Mouse (Mus musculus) midbrain, embryonic 16.5 days (tissue): Measurements from ENCODE around the gene Erich2. TPM values are rescaled to one million over a fixed set of nuclear protein-coding genes. Genes with fewer than 3 reads are reported as not detected.
A peak's percentile ranks its signal among the peaks of the same experiment; 100 is the strongest.

Experiments used
- ATAC-seq: fragments of 200-750 bp; cut with Nextera tagmentation; 2 replicates; pipeline ENCODE4 v1.8.0; 2017; ENCODE audit warnings: moderate TSS enrichment
- H3K27ac ChIP-seq: fragments of 300-500 bp; sonication (generic); 2 replicates; pipeline ENCODE4 v1.5.1; 2014; ENCODE audit warnings: mild to moderate bottlenecking, low read length, mixed read lengths
- H3K27me3 ChIP-seq: fragments of 300-500 bp; sonication (generic); 2 replicates; pipeline ENCODE4 v1.6.1; 2014; ENCODE audit warnings: low read depth, low read length, mixed read lengths; ENCODE audit not compliant: control insufficient read depth, insufficient read depth
- H3K36me3 ChIP-seq: fragments of 300-500 bp; sonication (generic); 2 replicates; pipeline ENCODE4 v1.6.1; 2014; ENCODE audit warnings: mild to moderate bottlenecking, low read length, moderate library complexity, mixed read lengths; ENCODE audit not compliant: control insufficient read depth, insufficient read depth
- H3K4me1 ChIP-seq: fragments of 300-500 bp; sonication (generic); 2 replicates; pipeline ENCODE4 v1.6.1; 2014; ENCODE audit warnings: mild to moderate bottlenecking, low read length, mixed read lengths; ENCODE audit not compliant: control insufficient read depth, insufficient read depth
- H3K4me2 ChIP-seq: fragments of 300-500 bp; sonication (generic); 2 replicates; pipeline ENCODE4 v1.6.1; 2014; ENCODE audit warnings: mild to moderate bottlenecking, low read length, mixed read lengths
- H3K4me3 ChIP-seq: fragments of 300-500 bp; sonication (generic); 2 replicates; pipeline ENCODE4 v1.5.1; 2014; ENCODE audit warnings: low read depth, mild to moderate bottlenecking, low read length, moderate library complexity, mixed read lengths
- H3K9ac ChIP-seq: fragments of 300-500 bp; sonication (generic); 2 replicates; pipeline ENCODE4 v1.6.1; 2014; ENCODE audit warnings: low read depth, low read length, mixed read lengths
- H3K9me3 ChIP-seq: fragments of 300-500 bp; sonication (generic); replicated peaks from 2 replicates; pipeline ENCODE4 v1.6.1; 2014; ENCODE audit warnings: mild to moderate bottlenecking, low read length, mixed read lengths; ENCODE audit not compliant: control insufficient read depth, poor library complexity, severe bottlenecking
- WGBS: fragments of 180-500 bp; shearing (Covaris S2); extraction: QIAGEN DNeasy Blood & Tissue Kit; methylation state at CpG from one replicate; pipeline ENCODE4 v1.1.7; 2014; 5-methylcytosine and 5-hydroxymethylcytosine counted together
- polyA plus RNA-seq: library from polyadenylated mRNA; unstranded; fragments of >200 nt; fragmentation: Nextera tagmentation; extraction: Ambion mirVana; gene quantifications from 2 replicates; pipeline ENCODE4 v1.2.1, GENCODE M21; 2015

Erich2 gene
- polyA plus RNA-seq, 1 experiment from 2014 or later = 2.9 TPM

DNA sequence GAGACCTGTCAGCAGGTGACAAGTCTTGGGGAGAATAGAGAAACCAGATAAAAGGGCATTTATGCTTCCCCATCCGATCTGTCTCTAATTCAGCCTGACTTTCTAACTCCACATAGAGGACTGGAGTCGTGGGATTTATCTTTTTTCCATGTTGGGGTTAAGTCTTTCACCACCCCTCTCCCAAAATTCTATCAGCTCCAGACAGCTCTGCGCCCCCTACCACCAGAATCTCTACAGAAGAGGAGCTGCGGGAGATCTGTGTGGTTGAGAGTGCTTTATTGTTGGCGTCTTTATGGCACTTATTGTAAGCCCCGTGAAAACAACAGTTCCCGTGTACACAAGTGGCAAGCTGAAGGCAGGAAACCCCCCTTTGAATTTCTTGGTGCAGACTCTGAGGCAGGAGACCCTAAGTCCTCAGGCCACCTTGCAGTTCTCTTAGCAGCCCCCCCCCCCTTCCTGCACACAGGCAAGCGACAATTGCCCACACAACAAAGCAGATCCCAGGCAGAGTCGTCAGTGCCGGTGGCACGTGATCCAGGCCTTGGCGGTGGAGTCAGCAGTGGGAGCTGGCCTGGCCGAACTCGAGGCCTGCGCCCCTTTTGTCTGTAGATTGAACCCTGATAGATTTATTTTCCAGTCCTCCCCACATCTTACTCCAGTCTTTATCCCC, 56.2 kb downstream of the Erich2 start:
- peak overlapping the region; percentile 49 for H3K4me3 ChIP-seq
- peak overlapping the region; percentile 70 for H3K9ac ChIP-seq
- H3K4me1 ChIP-seq = peaks cover 16% of the 10 kb centered on the region; the same call in 1 of the 2 replicates
- H3K9me3 ChIP-seq = no peaks in the 10 kb centered on the region
- 3% methylated on average over 15 of the region's 15 CpGs for WGBS
- H3K27me3 ChIP-seq = peaks cover 12% of the 10 kb centered on the region
- no peak for ATAC-seq
- H3K4me2 ChIP-seq = peak overlapping the region; percentile 58
- H3K27ac ChIP-seq = peak overlapping the region; percentile 92
- H3K36me3 ChIP-seq = no peaks in the 10 kb centered on the region

DNA sequence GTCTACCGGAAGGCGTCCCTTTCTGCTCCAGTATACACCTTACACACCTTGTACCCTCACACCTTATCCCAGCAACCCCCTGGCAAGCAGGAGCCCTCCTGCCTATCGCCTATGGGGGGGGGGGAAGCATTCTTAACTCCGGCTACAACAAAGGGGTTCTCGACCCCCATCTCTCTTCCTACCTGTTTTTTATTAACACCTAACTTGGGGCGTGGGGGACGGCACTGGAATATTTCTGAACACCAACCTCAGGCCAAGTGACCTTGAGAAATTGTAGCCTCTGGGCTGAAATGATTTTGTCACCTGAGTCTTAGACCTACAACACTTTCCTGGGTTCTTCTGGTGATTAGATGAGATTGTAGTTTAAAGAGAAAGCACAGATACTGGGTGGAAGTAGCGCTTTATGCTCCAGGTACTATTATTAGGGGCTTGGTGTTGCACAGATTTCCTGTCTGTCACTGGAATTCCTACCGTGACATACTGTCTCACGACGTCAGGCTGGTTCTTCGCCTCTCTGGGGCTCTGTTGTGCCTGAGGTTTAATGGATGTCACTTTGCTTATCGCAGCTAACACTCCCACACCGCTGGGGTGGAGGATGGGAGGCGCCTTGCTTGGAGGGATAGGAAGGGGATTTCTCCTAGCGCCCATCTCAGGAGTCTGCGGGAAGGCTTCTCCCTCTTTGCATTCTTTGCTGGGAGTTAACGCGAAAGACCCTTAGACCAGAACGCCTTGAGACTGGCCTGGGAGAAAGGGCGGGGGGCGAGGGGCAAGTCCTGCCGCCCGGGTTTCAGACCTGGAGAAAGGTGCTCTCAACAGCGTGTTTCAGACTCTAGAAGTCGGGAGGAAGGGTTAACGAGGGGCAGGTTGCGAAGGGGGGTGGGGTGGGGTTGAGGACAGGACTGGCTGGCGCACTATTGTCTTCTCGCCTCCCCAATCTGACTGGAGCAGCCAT, 57.3 kb downstream of the Erich2 start:
- Histone ChIP-seq H3K27me3 (peaks cover 15% of the 10 kb centered on the region), H3K4me1 (peaks cover 17% of the 10 kb centered on the region; the same call in 1 of the 2 replicates), H3K9me3 (no peaks in the 10 kb centered on the region), H3K27ac (peak overlapping the region; percentile 92), H3K36me3 (no peaks in the 10 kb centered on the region), H3K4me3 (peak overlapping the region; percentile 49), H3K9ac (peak overlapping the region; percentile 70), H3K4me2 (peak overlapping the region; percentile 58)
- no peak for ATAC-seq
- 3% methylated on average over 30 of the region's 30 CpGs for WGBS

DNA sequence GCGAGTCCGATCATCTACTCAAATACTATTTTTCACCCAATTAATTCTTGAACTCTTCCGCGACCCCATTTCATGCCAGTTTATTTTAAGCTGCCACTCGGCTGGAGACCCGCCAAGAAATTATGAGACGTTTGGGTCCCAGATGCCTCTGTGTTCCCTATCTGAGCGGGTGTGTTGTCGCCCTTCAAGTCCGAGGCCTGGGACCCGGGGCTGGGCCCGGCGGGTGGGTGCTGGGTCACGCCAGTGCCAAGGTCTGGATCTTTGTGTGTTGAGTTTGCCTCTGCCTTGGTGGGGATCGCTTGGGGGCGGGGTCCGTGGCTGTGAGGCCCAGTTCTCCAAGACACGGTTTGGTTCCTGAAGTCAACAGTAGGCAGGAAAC, 58.0 kb downstream of the Erich2 start:
- 3% methylated on average over 18 of the region's 18 CpGs for WGBS
- no peak for ATAC-seq
- Histone ChIP-seq H3K27me3 (peaks cover 19% of the 10 kb centered on the region), H3K9me3 (no peaks in the 10 kb centered on the region), H3K9ac (peak overlapping the region; percentile 70), H3K4me1 (peaks cover 16% of the 10 kb centered on the region; the same call in 1 of the 2 replicates), H3K4me2 (peak overlapping the region; percentile 58), H3K27ac (peak overlapping the region; percentile 92), H3K36me3 (no peaks in the 10 kb centered on the region), H3K4me3 (peak overlapping the region; percentile 49)

DNA sequence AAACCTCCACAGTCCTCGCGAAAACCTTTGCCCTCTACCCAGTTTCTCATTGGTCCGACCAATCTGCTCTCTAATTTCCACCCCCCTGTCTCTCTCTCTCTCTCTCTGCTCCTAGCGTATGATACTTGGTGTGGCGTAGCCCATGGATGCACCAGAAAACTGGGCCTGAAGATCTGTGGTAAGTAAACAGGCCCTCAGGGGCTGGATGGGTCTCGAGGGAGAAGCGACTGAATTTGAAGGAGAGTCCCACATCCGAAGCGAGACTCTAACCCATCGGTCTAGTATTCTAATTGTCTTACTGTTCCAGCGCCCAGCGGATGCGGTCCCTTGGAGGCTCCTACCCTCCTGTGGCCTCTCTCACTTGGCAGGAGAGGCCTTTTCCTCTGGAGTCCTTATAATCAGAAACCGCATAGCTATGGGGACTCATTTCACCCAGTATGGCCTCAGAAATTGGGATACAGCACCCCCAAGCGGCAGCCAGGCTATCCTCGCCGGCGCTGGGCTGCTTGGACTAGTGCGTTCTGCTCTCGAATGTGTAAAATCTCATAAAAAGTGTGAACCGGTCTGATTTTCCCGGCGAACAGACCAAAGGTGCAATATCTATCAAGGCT, 58.6 kb downstream of the Erich2 start:
- peak; percentile 25; the same call in 1 of the 2 replicates for ATAC-seq
- peaks cover 21% of the 10 kb centered on the region for H3K27me3 ChIP-seq
- no peaks in the 10 kb centered on the region for H3K36me3 ChIP-seq

DNA sequence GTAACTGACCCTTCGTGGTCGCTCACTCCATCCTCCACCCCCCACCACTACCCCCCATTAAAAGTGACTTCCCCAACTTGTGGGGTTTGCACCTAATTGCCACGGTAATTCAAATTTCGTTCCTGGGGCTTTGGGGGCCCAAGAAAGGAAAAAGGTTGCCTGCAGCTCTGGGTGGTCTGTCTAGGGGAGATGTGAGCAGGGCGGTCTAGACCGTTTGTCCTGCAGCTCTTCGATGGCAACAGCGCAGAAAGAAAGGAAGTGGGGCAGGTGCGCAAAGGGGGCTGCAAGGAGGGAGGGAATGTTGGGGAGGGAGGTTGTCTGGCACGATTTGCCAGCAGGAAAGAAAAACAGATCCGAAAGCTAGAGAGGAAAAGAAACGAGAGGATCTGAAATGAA, 59.1 kb downstream of the Erich2 start:
- no peaks in the 10 kb centered on the region for H3K36me3 ChIP-seq
- H3K9me3 ChIP-seq = no peaks in the 10 kb centered on the region
- H3K4me2 ChIP-seq = peak overlapping the region; percentile 58
- H3K27ac ChIP-seq = peak overlapping the region; percentile 92
- H3K4me1 ChIP-seq = peaks cover 16% of the 10 kb centered on the region; the same call in 1 of the 2 replicates
- peaks cover 23% of the 10 kb centered on the region for H3K27me3 ChIP-seq
- peak overlapping the region; percentile 70 for H3K9ac ChIP-seq
- peak overlapping the region; percentile 49 for H3K4me3 ChIP-seq
- WGBS = under 1% methylated on average over 12 of the region's 12 CpGs
- ATAC-seq = peak; percentile 19; the same call in 1 of the 2 replicates

More for the DNA sequence above, 58.6 kb downstream of the Erich2 start:
- peak overlapping the region; percentile 58 for H3K4me2 ChIP-seq
- H3K9ac ChIP-seq = peak overlapping the region; percentile 70
- WGBS = 3% methylated on average over 23 of the region's 23 CpGs
- peak overlapping the region; percentile 49 for H3K4me3 ChIP-seq
- H3K4me1 ChIP-seq = peaks cover 17% of the 10 kb centered on the region; the same call in 1 of the 2 replicates
- peak overlapping the region; percentile 92 for H3K27ac ChIP-seq
- H3K9me3 ChIP-seq = no peaks in the 10 kb centered on the region

DNA sequence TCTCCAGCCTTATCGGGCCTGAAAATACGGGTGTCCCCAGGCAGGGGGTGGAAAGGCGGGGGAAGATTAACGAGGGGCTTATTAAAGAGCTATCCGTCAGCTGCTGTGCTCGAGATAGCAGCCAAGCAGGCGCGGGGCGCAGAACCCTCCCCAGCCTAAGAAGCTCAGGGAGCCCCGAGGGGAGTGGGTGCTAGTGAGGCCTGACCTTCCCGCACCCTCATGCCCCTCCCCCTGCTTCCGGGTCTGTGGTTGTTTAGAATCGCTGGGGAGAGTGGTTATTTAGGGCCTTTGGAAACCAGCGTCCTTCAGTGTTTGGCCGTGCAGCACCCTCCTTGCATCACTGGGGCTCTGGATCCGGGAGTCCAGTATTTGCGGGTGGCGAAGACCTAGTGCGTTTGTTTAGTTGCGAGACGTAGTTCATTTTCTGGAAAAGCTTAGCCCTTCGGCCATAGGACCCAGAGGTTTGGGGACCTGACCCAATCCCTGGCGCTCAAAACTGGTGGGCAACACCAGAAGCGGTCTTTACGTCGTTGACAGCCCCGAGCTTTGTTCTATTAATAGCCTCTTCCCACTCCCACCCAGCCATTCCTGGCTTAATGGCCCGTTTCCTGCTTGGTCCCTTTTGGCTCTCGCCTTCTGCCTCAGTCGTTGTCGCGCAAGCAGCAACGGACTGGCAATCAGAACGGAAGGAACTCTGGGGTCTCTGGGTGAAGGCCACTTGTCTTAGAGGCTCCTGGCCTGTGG, 59.8 kb downstream of the Erich2 start:
- no peaks in the 10 kb centered on the region for H3K9me3 ChIP-seq
- H3K4me3 ChIP-seq = peak overlapping the region; percentile 49
- H3K4me1 ChIP-seq = peaks cover 16% of the 10 kb centered on the region; the same call in 1 of the 2 replicates
- peak overlapping the region; percentile 92 for H3K27ac ChIP-seq
- peak overlapping the region; percentile 58 for H3K4me2 ChIP-seq
- peak; percentile 53; the same call in 1 of the 2 replicates for ATAC-seq
- peak overlapping the region; percentile 70 for H3K9ac ChIP-seq
- H3K36me3 ChIP-seq = no peaks in the 10 kb centered on the region
- WGBS = 1% methylated on average over 34 of the region's 34 CpGs
- H3K27me3 ChIP-seq = peaks cover 23% of the 10 kb centered on the region

DNA sequence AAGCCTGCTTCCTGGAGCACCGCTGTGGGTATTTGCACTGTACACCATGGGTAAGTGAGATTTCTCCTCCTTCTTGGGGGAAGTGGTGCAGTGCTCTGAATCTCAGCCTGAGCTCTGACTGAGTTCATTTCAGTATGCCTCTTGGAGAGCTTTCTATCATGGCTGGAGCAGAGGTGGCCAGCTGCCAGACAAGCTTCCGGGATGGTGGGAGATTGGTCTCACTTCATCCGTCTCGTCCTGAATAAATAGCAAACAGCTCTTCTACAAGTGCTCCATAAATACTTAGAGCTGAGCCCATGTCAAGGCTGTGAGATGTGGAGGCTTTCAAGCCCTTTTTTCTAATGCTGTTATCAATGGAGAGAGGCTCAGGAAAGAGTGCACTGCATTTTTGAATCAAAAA, 63.1 kb downstream of the Erich2 start:
- WGBS = 65% methylated on average over 4 of the region's 4 CpGs
- Histone ChIP-seq H3K36me3 (no peaks in the 10 kb centered on the region), H3K4me3 (no peak overlapping the region), H3K4me1 (peaks cover 16% of the 10 kb centered on the region; the same call in 1 of the 2 replicates), H3K9ac (no peak overlapping the region), H3K27ac (no peak overlapping the region), H3K4me2 (no peak overlapping the region), H3K9me3 (no peaks in the 10 kb centered on the region), H3K27me3 (peaks cover 16% of the 10 kb centered on the region)
- no peak for ATAC-seq

DNA sequence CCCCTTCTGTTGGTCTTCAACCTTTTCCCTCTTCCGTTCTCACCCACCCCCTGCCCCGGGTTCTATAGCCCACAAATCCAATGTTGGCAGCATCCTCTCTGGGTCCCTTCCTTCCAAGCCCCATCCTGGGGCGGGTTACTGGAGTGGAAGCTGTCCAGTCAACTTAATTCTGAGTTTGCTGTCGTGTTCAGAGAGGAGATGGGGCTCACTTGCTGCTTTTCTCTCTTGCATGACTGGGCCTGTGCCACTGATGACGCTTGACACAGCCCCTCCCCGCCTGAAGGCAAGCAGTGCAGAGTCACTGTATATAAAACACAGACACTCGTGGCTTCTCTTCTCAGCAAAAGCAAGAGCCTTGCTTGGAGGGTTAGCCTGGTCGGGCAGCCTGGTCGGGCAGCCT, 63.6 kb downstream of the Erich2 start:
- no peaks in the 10 kb centered on the region for H3K9me3 ChIP-seq
- no peak overlapping the region for H3K9ac ChIP-seq
- no peak overlapping the region for H3K4me3 ChIP-seq
- no peaks in the 10 kb centered on the region for H3K36me3 ChIP-seq
- H3K4me2 ChIP-seq = no peak overlapping the region
- peaks cover 15% of the 10 kb centered on the region; the same call in 1 of the 2 replicates for H3K4me1 ChIP-seq
- ATAC-seq = no peak
- H3K27ac ChIP-seq = no peak overlapping the region
- peaks cover 15% of the 10 kb centered on the region for H3K27me3 ChIP-seq
- 51% methylated on average over 9 of the region's 9 CpGs for WGBS
